Mouse (Mus musculus): ENCODE measurements around the gene Dock6.
"Not testable (repeated sequence)": the region's sequence is repeated elsewhere in the genome, so short reads cannot be mapped to it uniquely, and the experiment has no call there.

Gene Dock6

GRCm38 (mm10) chr9:21811170-21811569, 41.3 kb downstream of the Dock6 start:
- no peak for DNase-seq (ENCODE audit: low spot score in 2 of 2)

- no peak for DNase-seq (ENCODE audit: low spot score in 2 of 2)
Observed at GRCm38 (mm10) chr9:21808561-21808960, 43.9 kb downstream of the Dock6 start.

GRCm38 (mm10) chr9:21806976-21807375, 45.5 kb downstream of the Dock6 start:
- no peak for DNase-seq (ENCODE audit: low spot score in 2 of 2)

GRCm38 (mm10) chr9:21806363-21806762, 46.1 kb downstream of the Dock6 start:
- no peak for DNase-seq (ENCODE audit: low spot score in 2 of 2)

GRCm38 (mm10) chr9:21803986-21804644, 48.3 kb downstream of the Dock6 start:
- peak; percentile 71 to 84 for DNase-seq (ENCODE audit: low spot score in 2 of 2)

- DNase-seq (ENCODE audit: low spot score in 2 of 2): no peak
Observed at GRCm38 (mm10) chr9:21801591-21801990, 50.8 kb downstream of the Dock6 start.

- no peak for DNase-seq (ENCODE audit: low spot score in 2 of 2)
Observed at GRCm38 (mm10) chr9:21801121-21801520, 51.3 kb downstream of the Dock6 start.

GRCm38 (mm10) chr9:21799010-21799350, 53.5 kb downstream of the Dock6 start:
- no peak for DNase-seq (ENCODE audit: low spot score in 2 of 2)

GRCm38 (mm10) chr9:21798345-21799009, 54.0 kb downstream of the Dock6 start, which contains the start of gene Kank2:
Gene Kank2 (minus strand): TSS chr9:21798744.
- DNase-seq (ENCODE audit: low spot score in 2 of 2): peak; percentile 88 to 91

- peak; percentile 56 to 70 for DNase-seq (ENCODE audit: low spot score in 2 of 2)
Observed at GRCm38 (mm10) chr9:21797921-21798344, 54.5 kb downstream of the Dock6 start.

- DNase-seq (ENCODE audit: low spot score in 2 of 2): no peak
Observed at GRCm38 (mm10) chr9:21796919-21797318, 55.5 kb downstream of the Dock6 start.

- no peak for DNase-seq (ENCODE audit: low spot score in 2 of 2)
Observed at GRCm38 (mm10) chr9:21796259-21796658, 56.2 kb downstream of the Dock6 start.

GRCm38 (mm10) chr9:21795579-21795978, 56.9 kb downstream of the Dock6 start:
- no peak for DNase-seq (ENCODE audit: low spot score in 2 of 2)

GRCm38 (mm10) chr9:21794925-21795324, 57.5 kb downstream of the Dock6 start:
- no peak for DNase-seq (ENCODE audit: low spot score in 2 of 2)

GRCm38 (mm10) chr9:21794344-21794834, 58.0 kb downstream of the Dock6 start:
- no peak for DNase-seq (ENCODE audit: low spot score in 2 of 2)

GRCm38 (mm10) chr9:21793507-21793906, 58.9 kb downstream of the Dock6 start:
- not testable (repeated sequence) for DNase-seq (ENCODE audit: low spot score in 2 of 2)

GRCm38 (mm10) chr9:21792644-21793043, 59.8 kb downstream of the Dock6 start:
- no peak for DNase-seq (ENCODE audit: low spot score in 2 of 2)

GRCm38 (mm10) chr9:21791861-21792260, 60.6 kb downstream of the Dock6 start:
- DNase-seq (ENCODE audit: low spot score in 2 of 2): peak; percentile 26 to 52

GRCm38 (mm10) chr9:21788234-21788633, 64.2 kb downstream of the Dock6 start:
- no peak for DNase-seq (ENCODE audit: low spot score in 2 of 2)

GRCm38 (mm10) chr9:21787654-21788053, 64.8 kb downstream of the Dock6 start:
- no peak for DNase-seq (ENCODE audit: low spot score in 2 of 2)

- peak; percentile 56 to 68 for DNase-seq (ENCODE audit: low spot score in 2 of 2)
Observed at GRCm38 (mm10) chr9:21786906-21787305, 65.5 kb downstream of the Dock6 start.

GRCm38 (mm10) chr9:21786309-21786708, 66.1 kb downstream of the Dock6 start:
- not testable (repeated sequence) for DNase-seq (ENCODE audit: low spot score in 2 of 2)

Data from urinary bladder, postnatal 36 days (tissue).